Mouse (Mus musculus): ENCODE data around the gene Bmpr2.
"Not testable (repeated sequence)": the region's sequence is repeated elsewhere in the genome, so short reads cannot be mapped to it uniquely, and the experiment has no call there.

Bmpr2 gene

DNA sequence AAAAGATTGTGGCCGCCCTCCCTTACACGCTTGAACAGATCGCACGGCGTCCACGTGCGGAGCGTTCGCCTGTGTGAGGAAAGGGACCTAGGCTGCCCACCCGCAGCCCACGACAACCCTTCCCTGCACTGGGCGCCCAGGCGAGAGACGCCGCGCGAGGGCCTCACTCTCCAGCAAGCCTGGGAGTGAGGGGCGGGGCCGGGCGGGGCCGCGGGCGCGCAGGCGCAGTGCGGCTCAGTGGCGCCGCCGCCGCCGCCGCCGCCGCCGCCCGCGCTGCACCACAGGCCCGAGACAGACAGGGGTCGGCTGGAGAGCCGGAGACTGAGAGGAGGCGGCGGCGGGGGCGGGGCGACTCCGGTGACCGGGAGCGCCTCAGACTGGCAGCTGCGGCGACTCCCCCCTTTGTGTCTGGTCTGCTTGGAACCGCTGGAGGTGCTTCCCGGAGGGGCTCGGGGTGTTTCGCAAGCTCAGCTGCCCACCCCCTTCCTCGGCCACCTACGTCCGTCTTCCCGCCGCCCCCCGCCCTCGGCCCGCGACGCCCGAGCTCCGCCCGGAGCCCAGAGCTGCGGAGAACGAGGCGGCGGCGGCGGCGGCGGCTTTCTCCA is at the start of gene Bmpr2:
Gene Bmpr2, plus strand, starts transcription at position 237 of the 605 bp plus-strand sequence.
- peak; percentile 63 to 85 for DNase-seq (ENCODE audit: low spot score in 2 of 2)

GRCm38 (mm10) chr1:59719900-59720299 is 43.3 kb upstream of the Bmpr2 start:
- no peak for DNase-seq (ENCODE audit: low spot score in 2 of 2)

DNA sequence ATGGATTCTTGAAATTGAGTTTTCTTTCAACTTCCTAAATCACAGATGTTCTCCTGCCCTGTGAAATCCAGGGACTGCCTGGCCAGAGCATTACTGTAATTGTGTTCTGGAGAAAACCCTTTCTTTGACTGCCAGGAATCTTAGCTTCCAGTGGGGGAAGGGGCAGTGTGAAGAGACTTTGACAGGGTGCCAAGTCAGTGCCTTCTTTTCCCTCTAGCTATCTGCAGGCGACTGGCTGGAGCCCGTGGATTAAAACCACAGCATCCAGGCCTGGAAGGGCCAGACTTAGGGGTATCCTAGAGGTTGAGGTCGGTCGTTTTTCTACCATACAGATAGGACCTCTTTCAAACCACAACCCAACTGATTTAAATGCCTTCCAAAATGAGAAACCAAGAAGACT is 37.5 kb upstream of the Bmpr2 start:
- peak in 1 of 2 experiments; percentile 35 for DNase-seq (ENCODE audit: low spot score in 2 of 2)

DNA sequence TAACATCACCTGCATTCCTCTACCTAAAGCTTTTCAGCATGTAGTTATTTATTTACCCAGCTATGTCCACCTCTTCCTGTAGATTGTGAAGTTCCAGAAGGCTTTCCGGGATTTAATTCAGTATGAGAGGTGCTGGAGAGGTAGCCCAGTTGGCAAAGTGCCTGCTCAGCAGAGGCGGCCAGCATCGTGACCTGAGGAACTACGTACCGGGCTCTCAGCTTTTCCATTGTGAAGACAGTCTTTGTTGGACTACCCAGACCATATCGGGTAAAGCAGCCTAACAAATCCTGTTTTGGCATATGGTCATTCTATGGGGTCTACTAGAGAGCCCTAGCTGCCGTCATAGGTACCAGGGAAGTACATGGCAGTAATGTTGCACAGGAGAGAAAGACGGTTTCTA is 33.1 kb upstream of the Bmpr2 start:
- DNase-seq (ENCODE audit: low spot score in 2 of 2) = no peak

DNA sequence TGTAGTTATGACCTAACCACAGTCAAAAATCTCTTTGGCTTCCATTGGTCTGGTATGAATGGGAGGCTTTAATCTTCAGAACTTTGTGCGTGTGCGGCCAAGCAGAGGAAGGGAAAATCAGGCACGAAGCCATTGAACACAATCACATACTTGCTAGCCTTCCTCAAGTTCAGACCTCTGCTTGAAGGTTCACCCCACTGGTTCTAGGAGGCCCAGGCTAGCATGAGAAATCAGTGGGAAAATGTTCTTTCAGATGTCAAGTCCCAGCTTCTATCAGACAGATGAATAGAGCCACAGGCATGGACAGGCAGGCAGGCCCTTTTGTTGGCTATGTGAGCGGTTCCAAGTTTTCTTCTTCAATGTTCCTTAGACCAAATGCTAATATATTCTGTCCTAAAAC is 32.5 kb upstream of the Bmpr2 start:
- DNase-seq (ENCODE audit: low spot score in 2 of 2) = no peak

GRCm38 (mm10) chr1:59734076-59734475 is 29.1 kb upstream of the Bmpr2 start:
- DNase-seq (ENCODE audit: low spot score in 2 of 2) = no peak

DNA sequence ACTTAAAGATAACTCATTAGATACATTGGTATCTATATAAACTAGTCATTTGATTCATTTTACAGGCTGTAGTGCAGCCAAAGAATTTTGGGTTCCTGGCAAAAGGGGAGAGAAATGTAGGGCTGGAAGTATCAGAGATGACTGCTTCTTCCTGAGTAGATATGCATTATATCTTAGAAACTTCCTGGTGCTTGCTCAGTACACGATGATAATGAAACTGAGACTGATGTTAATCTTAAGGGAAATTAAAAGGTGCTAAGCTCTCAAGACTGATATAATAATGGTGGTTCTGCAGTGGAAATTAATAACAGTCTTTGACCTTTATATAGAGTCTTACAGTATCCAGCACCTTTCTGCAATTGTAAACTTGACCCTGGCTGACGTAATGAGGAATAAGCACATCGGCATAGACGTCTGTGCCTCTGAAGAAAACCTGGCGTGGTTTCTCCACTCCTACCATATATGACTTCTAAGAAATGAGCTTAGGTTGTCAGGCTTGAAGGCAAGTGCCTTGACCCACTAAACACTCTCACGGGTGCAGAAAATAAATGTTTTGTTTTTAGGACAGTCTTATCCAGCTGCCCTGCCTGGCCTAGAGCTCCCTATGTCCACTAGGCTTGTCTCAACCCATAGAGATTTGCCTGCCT is 24.3 kb upstream of the Bmpr2 start:
- no peak for DNase-seq (ENCODE audit: low spot score in 2 of 2)

DNA sequence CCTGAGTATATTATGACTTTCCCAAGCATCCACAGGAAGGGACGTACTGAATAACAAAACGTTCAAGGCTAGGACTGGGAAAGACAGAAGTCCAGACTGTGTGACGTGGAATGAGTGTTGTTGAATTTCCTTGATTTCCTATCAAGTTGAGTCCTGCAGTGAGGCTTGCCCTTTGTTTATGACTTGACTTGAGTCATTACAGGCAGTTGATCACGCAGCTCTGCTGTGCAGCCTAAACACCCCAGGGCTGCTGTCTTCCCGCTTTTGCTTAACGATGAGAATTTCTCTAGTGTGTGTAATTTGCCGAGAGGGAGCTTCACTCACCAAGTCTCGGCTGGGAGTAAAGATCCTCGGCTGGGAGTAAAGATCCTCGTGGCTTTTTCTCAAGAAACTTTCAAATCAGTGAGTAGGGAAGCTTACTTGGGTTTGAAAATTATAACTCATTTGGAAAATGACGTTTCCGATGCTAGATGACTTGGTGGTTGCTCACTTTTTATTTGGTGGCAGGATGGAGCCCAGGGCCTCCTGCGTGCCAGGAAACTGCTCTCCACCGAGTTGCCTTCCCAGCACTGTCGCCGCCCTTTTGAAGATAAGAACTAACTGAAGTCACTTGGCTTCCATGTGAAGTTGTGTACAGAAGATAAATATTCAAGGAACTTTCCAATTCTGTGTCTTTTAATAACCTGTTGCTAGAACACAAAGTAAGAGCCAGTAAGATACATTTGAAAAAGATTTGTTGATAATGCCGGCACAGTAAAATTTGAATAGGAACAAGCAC is 23.4 kb upstream of the Bmpr2 start:
- no peak for DNase-seq (ENCODE audit: low spot score in 2 of 2)

DNA sequence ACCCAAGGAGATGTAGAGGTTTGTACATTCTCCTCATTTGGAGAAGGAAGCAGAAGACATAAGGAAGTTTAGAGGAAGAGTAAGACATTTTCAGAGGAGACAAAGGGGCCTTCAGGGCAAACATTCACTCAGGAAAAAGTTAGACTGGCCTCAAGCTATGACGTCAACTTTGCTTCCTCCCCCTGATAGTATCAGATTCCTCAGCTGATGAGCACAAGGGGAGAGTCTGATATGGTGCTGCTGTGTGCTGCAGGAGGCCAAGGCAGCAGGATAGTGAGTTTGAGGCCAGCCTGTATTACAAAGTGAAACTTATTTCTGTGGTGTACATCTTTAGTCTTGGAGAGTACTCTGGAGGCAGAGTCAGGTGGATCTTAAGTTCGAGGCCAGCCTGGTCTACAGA is 14.2 kb upstream of the Bmpr2 start:
- DNase-seq (ENCODE audit: low spot score in 2 of 2) = no peak

- DNase-seq (ENCODE audit: low spot score in 2 of 2) = not testable (repeated sequence)
Measured at GRCm38 (mm10) chr1:59749724-59750123, 13.5 kb upstream of the Bmpr2 start.

GRCm38 (mm10) chr1:59755298-59755697 is 7.9 kb upstream of the Bmpr2 start:
- DNase-seq (ENCODE audit: low spot score in 2 of 2) = no peak

DNA sequence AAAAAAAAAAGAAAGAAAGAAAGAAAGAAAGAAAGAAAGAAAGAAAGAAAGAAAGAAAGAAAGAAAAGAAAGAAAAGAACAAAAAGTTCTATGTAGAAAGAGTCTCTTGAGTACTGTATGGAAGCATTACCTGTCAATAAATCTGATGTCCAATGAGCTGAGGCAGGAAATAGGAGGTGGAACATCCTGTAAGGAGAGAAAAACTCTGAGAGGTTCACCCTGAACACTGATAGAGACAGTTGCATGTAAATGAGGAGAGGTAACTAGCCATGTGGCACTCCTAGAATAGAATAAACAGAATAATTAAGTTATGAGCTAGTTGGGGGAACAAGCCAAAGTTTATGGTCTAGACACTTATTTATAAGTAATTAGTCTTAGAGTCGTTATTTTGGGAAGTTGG is 4.9 kb upstream of the Bmpr2 start:
- no peak for DNase-seq (ENCODE audit: low spot score in 2 of 2)

- no peak for DNase-seq (ENCODE audit: low spot score in 2 of 2)
Measured at GRCm38 (mm10) chr1:59762208-59762607, 992 bp upstream of the Bmpr2 start.

DNA sequence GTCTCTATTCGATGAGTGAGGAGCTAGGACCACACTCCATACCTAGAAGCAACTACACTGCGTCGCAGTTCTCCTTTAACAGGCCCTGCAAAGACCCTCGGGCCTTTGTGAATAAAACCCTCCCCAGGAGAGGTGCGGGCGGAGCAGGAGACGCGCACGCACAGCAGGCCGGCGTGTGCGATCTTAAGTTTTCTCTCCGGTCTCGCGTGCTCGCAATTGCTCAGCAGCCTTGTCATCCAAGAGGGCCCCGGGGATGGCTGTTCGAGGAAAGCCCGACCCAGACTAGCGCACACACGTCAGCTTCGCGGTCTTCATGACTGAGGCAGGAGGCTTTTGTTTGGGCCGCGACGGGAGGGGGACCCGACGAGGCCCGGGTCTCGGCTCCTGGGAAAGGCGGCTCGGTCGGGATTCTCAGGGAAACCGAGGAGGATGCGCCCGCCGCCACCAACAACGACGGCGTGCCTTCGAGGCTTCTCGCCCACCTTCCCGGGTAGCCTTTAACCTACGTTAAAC is 493 bp upstream of the Bmpr2 start:
- DNase-seq (ENCODE audit: low spot score in 2 of 2) = peak; percentile 32 to 63

DNA sequence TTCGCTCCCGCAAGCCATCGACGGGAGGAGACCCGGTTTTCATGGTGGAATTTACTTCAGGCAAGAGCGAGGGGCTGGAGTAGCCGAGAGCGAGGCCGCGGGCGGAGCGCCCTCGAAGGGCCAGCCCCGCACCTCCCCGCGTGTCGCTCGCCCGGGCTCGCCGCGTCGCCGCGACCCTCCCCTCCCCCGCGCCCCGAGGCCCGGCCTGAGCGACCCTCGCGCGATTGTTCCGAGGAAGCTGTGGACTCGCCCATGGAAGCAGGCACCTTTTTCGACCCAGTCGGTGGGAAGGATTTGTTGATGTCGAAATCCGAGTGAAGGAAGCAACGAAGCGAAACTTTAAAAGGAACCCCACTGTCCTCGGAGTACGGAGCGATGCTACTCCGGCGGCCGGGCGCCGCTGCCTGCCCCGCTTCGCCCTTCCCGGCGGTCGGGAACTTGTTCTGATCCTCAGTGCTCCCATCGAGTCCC is 616 bp downstream of the Bmpr2 start:
- DNase-seq (ENCODE audit: low spot score in 2 of 2) = peak; percentile 26 to 68

DNA sequence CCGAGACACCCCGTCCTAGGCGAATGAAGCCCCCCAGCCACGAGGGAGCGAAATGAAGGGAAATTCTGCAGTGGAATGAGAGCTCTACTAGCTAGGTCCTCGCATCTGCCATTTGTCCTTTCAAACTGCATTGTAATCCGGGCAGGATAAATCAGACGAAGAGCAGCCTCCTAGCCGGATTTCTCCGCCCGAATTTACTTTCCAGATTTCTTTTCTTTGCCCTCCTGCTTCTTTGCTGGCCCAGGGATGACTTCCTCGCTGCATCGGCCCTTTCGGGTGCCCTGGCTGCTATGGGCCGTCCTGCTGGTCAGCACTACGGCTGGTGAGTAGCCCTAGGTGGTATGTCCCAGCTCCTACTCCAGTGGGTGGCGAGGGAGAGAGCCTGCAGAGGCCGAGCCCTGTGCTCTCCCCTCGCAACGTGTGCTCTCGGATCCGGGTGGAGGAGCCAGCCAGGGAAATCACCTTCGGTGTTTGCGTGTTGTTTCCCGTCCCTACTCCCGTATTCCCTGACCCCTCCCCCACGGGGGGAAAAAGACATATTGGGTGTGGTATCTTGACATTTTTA is 1.3 kb downstream of the Bmpr2 start:
- DNase-seq (ENCODE audit: low spot score in 2 of 2) = peak; percentile 18 to 20

DNA sequence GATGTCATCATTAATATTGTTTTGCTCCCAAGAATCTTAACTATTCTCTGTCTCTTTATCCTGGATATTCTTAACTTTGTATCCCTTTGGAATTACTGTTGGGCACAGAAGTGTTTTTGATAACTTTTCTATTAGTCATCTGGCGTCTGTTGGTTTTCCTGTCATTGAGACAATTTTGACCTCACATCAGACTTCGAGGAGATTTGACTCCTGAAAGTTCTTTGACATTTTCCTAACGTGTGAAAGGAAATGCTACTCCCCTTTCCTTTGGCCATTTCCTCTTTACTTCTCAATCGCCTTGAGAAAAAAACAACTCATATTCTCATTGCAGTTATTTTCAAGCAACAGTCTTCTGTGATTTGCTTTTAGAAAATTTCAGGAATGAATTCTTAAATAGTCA is 2.1 kb downstream of the Bmpr2 start:
- DNase-seq (ENCODE audit: low spot score in 2 of 2) = no peak

DNA sequence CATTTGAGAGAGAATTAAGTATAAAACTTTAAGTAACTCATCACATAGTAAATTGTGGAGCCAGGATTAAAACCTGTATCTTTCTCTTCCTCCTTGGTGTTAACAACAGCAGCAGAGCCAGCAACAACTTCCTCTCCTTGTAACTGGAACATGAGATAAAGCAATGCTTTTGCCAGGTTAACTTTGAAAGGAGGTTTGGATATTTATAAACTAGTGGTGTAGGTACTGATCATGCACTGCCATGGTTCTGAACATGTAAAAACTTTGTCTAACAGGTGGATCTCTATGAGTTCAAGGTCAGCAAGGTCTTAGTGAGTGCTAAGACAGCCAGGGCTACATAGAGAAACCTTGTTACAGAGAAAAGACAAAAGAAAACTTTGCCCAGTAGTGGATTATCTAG is 3.4 kb downstream of the Bmpr2 start:
- no peak for DNase-seq (ENCODE audit: low spot score in 2 of 2)

DNA sequence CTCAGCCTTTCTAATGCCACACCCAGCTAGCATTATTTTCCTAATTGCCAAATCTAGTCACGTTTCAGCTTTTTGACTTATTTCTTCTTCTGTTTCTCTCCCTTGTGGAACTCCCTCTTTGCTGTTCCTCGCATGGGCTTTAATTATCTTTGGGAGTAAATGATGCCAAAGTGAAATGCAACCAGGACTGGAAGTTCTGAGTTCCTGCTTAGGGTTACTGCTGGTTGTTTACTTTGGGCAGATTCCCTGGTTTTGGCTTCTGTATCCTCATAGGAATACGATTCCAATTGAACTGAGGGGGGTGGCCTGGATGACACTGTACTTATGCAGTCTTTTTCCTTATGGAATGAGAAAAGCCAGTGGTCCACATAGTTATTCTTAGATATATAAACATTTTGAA is 8.7 kb downstream of the Bmpr2 start:
- DNase-seq (ENCODE audit: low spot score in 2 of 2) = no peak

DNA sequence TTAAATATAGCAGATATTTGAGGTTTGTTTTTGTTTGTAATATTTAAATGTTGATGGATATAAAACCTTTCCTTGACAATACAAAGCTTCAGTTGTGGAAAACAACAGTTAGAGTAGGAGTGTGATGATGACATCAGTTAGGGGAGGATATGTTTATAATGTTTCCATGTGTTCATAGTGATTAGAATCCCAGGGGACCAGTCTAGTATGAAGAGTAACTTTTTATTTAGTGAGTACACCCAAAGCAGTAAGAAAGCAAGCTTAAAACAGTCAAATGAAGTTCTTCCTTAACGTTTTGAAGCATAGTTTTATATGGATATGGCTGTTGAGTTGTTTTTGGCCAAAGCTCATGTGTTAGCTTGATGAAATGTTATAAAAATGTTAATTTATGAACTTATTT is 17.9 kb downstream of the Bmpr2 start:
- no peak for DNase-seq (ENCODE audit: low spot score in 2 of 2)

- no peak for DNase-seq (ENCODE audit: low spot score in 2 of 2)
Measured at GRCm38 (mm10) chr1:59788975-59789374, 25.8 kb downstream of the Bmpr2 start.

DNA sequence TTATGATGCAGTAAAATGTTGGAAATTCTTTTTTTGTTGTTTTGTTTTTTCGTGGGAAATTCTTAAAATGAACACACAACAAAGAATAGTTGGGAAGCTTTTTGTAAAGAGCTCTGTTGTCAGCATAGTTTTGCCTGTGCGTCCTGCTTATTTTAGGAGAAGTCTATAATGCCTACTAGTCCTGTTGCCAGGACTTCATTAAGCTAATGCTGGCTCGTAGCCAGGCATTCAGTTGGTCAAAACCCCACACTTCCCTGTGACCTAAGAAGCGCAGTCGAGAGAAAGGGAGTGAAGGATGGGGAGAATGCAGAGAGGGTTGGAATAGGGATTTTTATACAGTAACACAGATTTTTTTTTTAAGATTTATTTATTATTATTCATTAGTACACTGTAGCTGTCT is 26.5 kb downstream of the Bmpr2 start:
- DNase-seq (ENCODE audit: low spot score in 2 of 2) = peak in 1 of 2 experiments; percentile 8
